Mouse (Mus musculus): ENCODE data around the gene Eqtn. TPM values are rescaled to one million over a fixed set of nuclear protein-coding genes. Genes with fewer than 3 reads are reported as not detected.

Eqtn gene
- total RNA-seq (2021), result not detected

DNA sequence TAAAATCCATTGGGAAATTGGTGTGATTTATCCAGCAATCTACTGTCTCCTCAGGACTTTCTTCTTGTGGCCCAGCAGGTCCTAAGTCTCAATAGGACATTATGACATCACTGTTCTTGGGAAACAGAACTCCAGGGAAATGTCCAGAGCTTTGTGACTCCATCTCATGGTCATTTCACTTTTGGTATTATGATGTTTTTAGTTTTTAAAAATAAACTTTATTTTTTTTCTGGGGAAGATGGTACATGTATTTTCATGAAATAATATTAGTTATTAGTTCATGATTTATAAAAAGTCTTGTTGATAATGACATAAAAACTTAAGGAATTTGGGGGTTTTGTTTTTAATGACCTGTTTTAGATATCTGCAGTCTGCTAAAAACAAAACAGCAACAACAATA, at the start of gene Eqtn:
Gene Eqtn (minus strand): TSS at position 101 of the 400 bp plus-strand sequence.
- intact Hi-C loops (cut with DNase I), result no loop called here
- DNase-seq (ENCODE audit: low spot score), result no peak

DNA sequence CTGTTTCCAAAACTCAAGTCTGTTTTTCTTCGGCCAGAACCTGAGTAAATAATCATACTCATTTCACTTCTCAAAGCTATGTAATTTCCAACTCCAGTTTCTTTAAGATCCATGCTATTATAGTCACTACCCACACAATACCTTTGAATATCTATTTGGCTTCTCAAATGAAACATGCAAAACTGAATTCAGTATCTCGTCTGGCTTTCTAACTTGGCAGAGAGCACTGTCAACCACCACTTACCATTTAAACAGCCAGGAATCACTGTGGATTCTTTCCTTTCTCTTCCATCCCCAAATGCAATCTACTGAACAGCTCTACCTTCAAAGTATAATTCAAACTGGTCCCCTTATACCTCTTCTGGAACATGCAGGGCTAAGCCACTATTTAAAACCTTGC, 44.7 kb upstream of the Eqtn start:
- no peak for DNase-seq (ENCODE audit: low spot score)
- intact Hi-C loops (cut with DNase I), result no loop called here

DNA sequence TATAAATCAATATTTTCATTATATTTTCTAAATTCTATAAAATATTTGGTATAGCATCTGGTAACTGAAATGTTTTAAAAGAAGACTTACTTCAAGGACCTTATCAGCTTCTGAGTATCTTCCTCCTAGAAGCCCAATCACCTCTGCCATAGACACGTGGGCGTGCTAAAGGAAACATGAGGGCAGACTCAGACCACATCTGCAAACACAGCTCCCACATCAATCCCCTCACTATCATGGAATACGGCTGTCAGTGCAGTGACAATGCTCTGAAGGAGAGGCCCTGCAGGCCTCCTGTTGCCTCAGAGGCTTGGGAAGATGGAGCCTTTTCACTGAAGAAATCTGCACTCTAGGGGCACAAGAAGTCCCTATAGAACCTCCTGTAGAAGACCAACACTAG, 24.1 kb upstream of the Eqtn start:
- intact Hi-C loops (cut with DNase I), result no loop called here

GRCm38 (mm10) chr4:94941221-94941855, 12.7 kb upstream of the Eqtn start:
- intact Hi-C loops (cut with DNase I), result no loop called here
- DNase-seq (ENCODE audit: low spot score), result no peak

More for the DNA sequence above, 24.1 kb upstream of the Eqtn start:
- DNase-seq (ENCODE audit: low spot score), result no peak

GRCm38 (mm10) chr4:94901780-94902179, 26.9 kb downstream of the Eqtn start:
- intact Hi-C loops (cut with DNase I), result loop anchor here (5.0 kb wide), 1 partner anchor 234 kb away; no protein-coding TSS in a partner anchor
- no peak for DNase-seq (ENCODE audit: low spot score)

DNA sequence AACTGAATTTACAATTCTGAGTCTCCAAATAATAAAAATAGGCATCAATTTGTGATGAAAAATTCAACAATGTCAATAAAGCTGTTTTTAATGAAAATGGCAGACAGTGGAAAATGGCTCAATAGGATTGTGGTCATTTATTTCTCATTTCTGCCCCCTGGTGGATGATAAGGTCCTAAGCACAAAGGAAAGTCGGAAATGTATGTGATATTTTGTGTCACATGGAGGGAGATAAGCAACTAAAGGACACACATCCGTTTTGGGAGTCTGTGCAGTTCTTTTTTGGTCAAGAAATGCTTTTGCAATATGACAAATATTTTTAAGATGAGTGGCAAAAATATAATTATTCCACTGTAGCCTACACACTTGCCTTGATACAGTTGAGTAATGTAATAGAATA, 27.9 kb downstream of the Eqtn start:
- intact Hi-C loops (cut with DNase I), result loop anchor here (5.0 kb wide), 1 partner anchor 233 kb away; no protein-coding TSS in a partner anchor
- no peak for DNase-seq (ENCODE audit: low spot score)

Other genes starting within 250 kb of the Eqtn start
- gene Tek, start 189.6 kb downstream of the Eqtn start, total RNA-seq (2021), result 10 to 100 TPM; 41.6 to 47.3 TPM
- 10 to 100 TPM; 10.5 to 11.4 TPM for gene Mysm1, start 50.3 kb upstream of the Eqtn start, total RNA-seq (2021)
- 10 to 100 TPM; 41.1 to 58.1 TPM for gene Jun, start 123.4 kb upstream of the Eqtn start, total RNA-seq (2021)

Measured in heart, postnatal 25 days (tissue).